Mouse (Mus musculus) brain, embryonic 14.5 days (tissue): ENCODE results near the gene Gnat1.

Source experiments
- CTCF ChIP-seq: fragments of 200-500 bp; IDR thresholded peaks from 2 replicates; pipeline ENCODE4 v1.5.1; 2012; ENCODE audit warnings: inconsistent platforms, mild to moderate bottlenecking, moderate library complexity, borderline replicate concordance; ENCODE audit not compliant: insufficient read depth, insufficient read length; ENCODE audit errors: extremely low read depth
- POLR2A ChIP-seq: fragments of 200-500 bp; IDR thresholded peaks from 2 replicates; pipeline ENCODE4 v1.6.1; 2012; ENCODE audit warnings: mild to moderate bottlenecking, inconsistent platforms, borderline replicate concordance; ENCODE audit not compliant: poor library complexity, insufficient read depth, insufficient read length, severe bottlenecking; ENCODE audit errors: extremely low read depth

GRCm38 (mm10) chr9:107668916-107669315 lies 10.6 kb downstream of the Gnat1 start:
- TF ChIP-seq POLR2A (no peak), CTCF (no peak)
